Mouse (Mus musculus): ENCODE data around the gene Zfp235. TPM values are rescaled to one million over a fixed set of nuclear protein-coding genes. Genes with fewer than 3 reads are reported as not detected.

The Zfp235 gene
- 4.7 TPM for polyA plus RNA-seq (2014; fragmentation: Illumina TruSeq; extraction: RNeasy Lipid Tissue Mini Kit (QIAGEN cat#74804); ENCODE audit: insufficient read depth, low read depth, low replicate concordance)

DNA sequence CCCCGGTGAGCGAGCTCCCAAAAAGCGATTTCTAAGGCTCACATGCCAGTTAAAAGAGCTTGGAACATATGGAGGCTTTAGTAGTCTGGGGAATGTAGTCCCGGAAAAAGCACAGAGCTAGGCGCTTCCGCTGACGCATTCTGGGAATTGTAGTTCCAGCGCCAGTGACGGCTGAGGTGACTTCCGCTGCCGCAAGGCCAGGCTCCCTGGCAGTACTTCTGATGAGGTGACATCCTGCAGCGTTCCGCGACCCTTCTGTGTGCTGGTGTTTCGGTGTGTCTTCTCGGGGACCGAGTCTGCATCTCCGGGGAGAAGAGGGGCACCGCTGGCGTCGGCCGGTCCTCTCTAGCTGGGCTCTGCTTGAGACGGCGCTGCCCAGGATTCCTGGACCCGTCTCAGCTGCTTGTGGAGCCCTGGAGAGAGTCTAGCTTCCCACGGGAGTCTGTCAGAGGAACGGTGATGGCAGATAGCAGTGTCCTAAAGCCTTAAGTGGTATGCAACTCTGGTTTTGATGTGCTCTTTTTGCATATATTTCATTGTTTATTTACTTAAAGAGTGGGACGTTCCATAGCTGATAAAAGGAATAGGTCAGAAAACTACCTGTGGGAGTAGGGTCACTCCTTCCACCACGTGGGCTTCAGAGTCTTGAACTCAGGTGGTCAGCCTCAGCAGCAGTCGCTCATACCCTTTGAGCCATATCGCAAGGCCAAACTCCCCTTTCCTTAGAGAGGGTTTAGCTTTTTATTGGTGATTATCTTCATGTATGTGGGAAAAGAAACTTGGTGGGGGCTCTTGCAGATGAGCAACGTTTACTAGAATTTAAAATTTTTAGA lies at the start of gene Zfp235:
Gene Zfp235, plus strand, starts transcription at position 174 of the 833 bp plus-strand sequence.

GRCm38 (mm10) chr7:24112156-24112856 lies 21.7 kb upstream of the Zfp235 start, which contains the start of gene Zfp112:
Gene Zfp112 (plus strand): TSS chr7:24112314.

DNA sequence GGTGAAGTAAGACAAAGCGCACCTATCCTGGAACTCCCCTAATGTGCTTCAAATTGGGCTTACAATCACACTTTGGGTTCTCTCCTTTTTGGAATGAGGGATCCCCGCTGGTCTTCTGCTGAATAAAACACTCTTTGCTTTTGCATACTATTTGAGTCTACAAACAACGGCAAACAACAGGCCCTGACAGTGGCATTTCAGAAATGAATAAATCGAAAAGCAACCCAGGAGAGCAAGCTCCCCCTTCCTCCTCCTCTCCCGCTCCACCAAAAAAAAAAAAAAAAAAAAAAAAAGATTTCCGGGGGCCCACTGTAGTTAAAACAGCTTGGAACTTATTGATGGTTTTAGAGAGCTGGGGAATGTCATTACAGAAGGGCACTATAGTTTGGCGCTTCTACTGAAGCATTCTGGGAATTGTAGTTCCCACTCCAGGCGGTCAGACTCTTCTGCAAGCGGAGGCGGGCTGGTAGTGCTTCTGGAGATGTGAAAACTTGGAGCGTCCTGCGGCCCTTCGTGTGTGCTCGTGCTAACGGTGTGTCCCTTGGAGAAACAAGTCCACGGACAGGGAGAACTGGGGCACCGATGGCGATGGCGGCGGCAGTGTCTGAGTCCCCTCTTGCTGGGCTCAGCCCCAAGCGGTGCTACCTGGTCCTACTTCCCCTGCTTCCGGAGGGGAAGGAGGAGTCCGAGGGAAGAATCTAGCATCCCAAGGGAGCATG lies 40.8 kb downstream of the Zfp235 start, which contains the start of gene Zfp114:
Gene Zfp114, plus strand, starts transcription at position 443 of the 719 bp plus-strand sequence.

Other genes starting within 250 kb of the Zfp235 start
- not detected for gene Vmn1r178, start 242.2 kb upstream of the Zfp235 start, polyA plus RNA-seq (2014; fragmentation: Illumina TruSeq; extraction: RNeasy Lipid Tissue Mini Kit (QIAGEN cat#74804); ENCODE audit: insufficient read depth, low read depth, low replicate concordance)
- not detected for gene Vmn1r179, start 207.2 kb upstream of the Zfp235 start, polyA plus RNA-seq (2014; fragmentation: Illumina TruSeq; extraction: RNeasy Lipid Tissue Mini Kit (QIAGEN cat#74804); ENCODE audit: insufficient read depth, low read depth, low replicate concordance)
- not detected for gene Vmn1r180, start 183.5 kb upstream of the Zfp235 start, polyA plus RNA-seq (2014; fragmentation: Illumina TruSeq; extraction: RNeasy Lipid Tissue Mini Kit (QIAGEN cat#74804); ENCODE audit: insufficient read depth, low read depth, low replicate concordance)
- not detected for gene Vmn1r181, start 159.6 kb upstream of the Zfp235 start, polyA plus RNA-seq (2014; fragmentation: Illumina TruSeq; extraction: RNeasy Lipid Tissue Mini Kit (QIAGEN cat#74804); ENCODE audit: insufficient read depth, low read depth, low replicate concordance)
- gene V1rd19, start 132.5 kb upstream of the Zfp235 start, polyA plus RNA-seq (2014; fragmentation: Illumina TruSeq; extraction: RNeasy Lipid Tissue Mini Kit (QIAGEN cat#74804); ENCODE audit: insufficient read depth, low read depth, low replicate concordance) = not detected
- not detected for gene Vmn1r183, start 80.9 kb upstream of the Zfp235 start, polyA plus RNA-seq (2014; fragmentation: Illumina TruSeq; extraction: RNeasy Lipid Tissue Mini Kit (QIAGEN cat#74804); ENCODE audit: insufficient read depth, low read depth, low replicate concordance)
- 12.8 TPM for gene Zfp180, start 52.2 kb upstream of the Zfp235 start, polyA plus RNA-seq (2014; fragmentation: Illumina TruSeq; extraction: RNeasy Lipid Tissue Mini Kit (QIAGEN cat#74804); ENCODE audit: insufficient read depth, low read depth, low replicate concordance)
- gene Zfp112, start 21.9 kb upstream of the Zfp235 start, polyA plus RNA-seq (2014; fragmentation: Illumina TruSeq; extraction: RNeasy Lipid Tissue Mini Kit (QIAGEN cat#74804); ENCODE audit: insufficient read depth, low read depth, low replicate concordance) = 0.94 TPM
- 0.18 TPM for gene Zfp114, start 40.9 kb downstream of the Zfp235 start, polyA plus RNA-seq (2014; fragmentation: Illumina TruSeq; extraction: RNeasy Lipid Tissue Mini Kit (QIAGEN cat#74804); ENCODE audit: insufficient read depth, low read depth, low replicate concordance)
- 2.8 TPM for gene Zfp111, start 77.3 kb downstream of the Zfp235 start, polyA plus RNA-seq (2014; fragmentation: Illumina TruSeq; extraction: RNeasy Lipid Tissue Mini Kit (QIAGEN cat#74804); ENCODE audit: insufficient read depth, low read depth, low replicate concordance)
- gene Zfp109, start 103.4 kb downstream of the Zfp235 start, polyA plus RNA-seq (2014; fragmentation: Illumina TruSeq; extraction: RNeasy Lipid Tissue Mini Kit (QIAGEN cat#74804); ENCODE audit: insufficient read depth, low read depth, low replicate concordance) = 0.72 TPM
- 1.1 TPM for gene Zfp108, start 120.6 kb downstream of the Zfp235 start, polyA plus RNA-seq (2014; fragmentation: Illumina TruSeq; extraction: RNeasy Lipid Tissue Mini Kit (QIAGEN cat#74804); ENCODE audit: insufficient read depth, low read depth, low replicate concordance)
- 2.4 TPM for gene Zfp93, start 136.3 kb downstream of the Zfp235 start, polyA plus RNA-seq (2014; fragmentation: Illumina TruSeq; extraction: RNeasy Lipid Tissue Mini Kit (QIAGEN cat#74804); ENCODE audit: insufficient read depth, low read depth, low replicate concordance)
- 6.0 TPM for gene Zfp61, start 167.1 kb downstream of the Zfp235 start, polyA plus RNA-seq (2014; fragmentation: Illumina TruSeq; extraction: RNeasy Lipid Tissue Mini Kit (QIAGEN cat#74804); ENCODE audit: insufficient read depth, low read depth, low replicate concordance)
- gene Zfp94, start 182.5 kb downstream of the Zfp235 start, polyA plus RNA-seq (2014; fragmentation: Illumina TruSeq; extraction: RNeasy Lipid Tissue Mini Kit (QIAGEN cat#74804); ENCODE audit: insufficient read depth, low read depth, low replicate concordance) = 5.2 TPM
- gene Tescl, start 199.8 kb downstream of the Zfp235 start, polyA plus RNA-seq (2014; fragmentation: Illumina TruSeq; extraction: RNeasy Lipid Tissue Mini Kit (QIAGEN cat#74804); ENCODE audit: insufficient read depth, low read depth, low replicate concordance) = not detected
- gene Lypd5, start 215.0 kb downstream of the Zfp235 start, polyA plus RNA-seq (2014; fragmentation: Illumina TruSeq; extraction: RNeasy Lipid Tissue Mini Kit (QIAGEN cat#74804); ENCODE audit: insufficient read depth, low read depth, low replicate concordance) = not detected
- 4.4 TPM for gene Kcnn4, start 236.1 kb downstream of the Zfp235 start, polyA plus RNA-seq (2014; fragmentation: Illumina TruSeq; extraction: RNeasy Lipid Tissue Mini Kit (QIAGEN cat#74804); ENCODE audit: insufficient read depth, low read depth, low replicate concordance)

Measured in lung, adult 10 weeks (tissue).